Mouse (Mus musculus) left cerebral cortex, adult 11 months (tissue): ENCODE data around the gene Pga5.

Experiments
- DNase-seq: peaks from one replicate; pipeline ENCODE4 v3.0.0; 2022; ENCODE audit warnings: low spot score

Gene Pga5

GRCm38 (mm10) chr19:10677915-10678771, at the start of gene Pga5:
Gene Pga5 (minus strand): TSS chr19:10678071.
- DNase-seq, result peak; percentile 74

DNA sequence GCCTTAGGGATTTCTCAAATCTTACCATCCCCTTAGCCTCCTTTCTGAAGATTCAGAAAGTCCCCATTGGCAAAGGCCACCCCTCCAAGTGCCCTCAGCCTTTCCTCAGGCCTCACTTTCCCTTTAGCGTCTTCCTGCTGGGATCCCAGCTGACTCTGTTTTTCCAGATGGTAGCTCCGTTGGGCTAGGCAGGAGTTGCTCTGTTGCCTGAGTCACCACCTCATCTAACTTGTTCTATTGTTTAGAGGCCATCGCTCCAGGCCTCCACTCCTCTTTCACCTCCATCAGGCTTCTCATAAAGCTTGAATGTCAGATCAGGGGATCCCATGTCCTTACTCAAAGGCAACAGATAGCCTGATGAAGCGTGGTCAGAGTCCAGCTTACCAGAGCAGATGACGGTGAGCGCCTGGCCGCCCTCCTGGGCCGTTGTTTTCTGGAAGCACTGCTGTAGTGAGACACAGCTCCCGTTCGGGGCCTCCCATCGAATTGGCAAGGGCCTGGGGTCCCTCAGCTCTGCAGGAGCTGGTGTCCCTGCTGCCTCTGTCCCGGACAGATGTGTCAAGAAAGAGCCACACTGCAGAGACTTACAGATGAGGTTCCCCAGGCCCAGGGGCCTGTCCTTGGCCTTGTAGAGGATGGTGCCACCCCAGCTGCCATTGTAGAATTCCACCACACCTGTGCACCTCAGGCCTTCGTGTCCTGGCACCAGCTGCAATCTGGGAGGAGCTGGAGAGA, 46.9 kb upstream of the Pga5 start:
- no peak for DNase-seq

DNA sequence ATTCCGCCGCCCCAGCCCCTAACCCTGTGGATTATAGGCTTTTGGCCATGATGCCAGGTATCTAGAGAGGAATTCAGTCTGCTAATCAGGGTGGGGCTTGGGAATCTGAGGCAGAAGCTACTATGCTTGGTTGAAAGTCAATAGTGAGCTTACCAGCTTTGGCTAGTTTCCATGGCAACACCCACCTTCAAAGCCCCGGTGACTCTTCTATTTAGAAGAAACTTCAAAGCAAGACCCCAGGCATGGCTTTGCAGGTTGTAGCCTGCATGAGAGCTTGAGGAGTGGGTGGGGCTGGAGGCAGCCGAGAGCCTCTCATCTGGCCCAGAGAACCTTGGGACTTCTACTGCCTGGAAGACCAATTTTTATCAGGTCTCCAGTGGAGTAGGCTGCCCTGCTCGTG, 45.8 kb upstream of the Pga5 start:
- no peak for DNase-seq

DNA sequence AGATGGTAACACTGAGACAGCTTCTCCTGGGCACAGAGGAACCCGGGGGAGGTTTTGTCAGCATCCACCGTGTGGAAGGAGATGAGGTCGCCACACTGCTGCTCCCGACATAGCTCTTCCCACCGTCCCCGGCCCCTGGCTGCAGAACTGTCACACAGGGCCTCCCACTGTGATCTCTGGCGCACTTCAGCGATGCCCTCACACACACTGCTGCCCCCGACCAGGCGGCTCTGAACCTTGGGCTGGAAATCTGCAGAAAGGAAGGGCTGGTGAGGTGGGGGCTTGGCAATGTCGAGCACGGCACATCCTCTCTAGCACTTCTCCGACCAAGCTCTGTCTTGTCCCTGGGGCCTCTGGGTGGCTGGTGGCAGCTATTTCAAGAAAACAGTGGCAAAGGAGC, 45.2 kb upstream of the Pga5 start:
- DNase-seq, result no peak

GRCm38 (mm10) chr19:10721064-10721463, 43.2 kb upstream of the Pga5 start:
- DNase-seq, result no peak

GRCm38 (mm10) chr19:10720524-10720923, 42.7 kb upstream of the Pga5 start:
- no peak for DNase-seq

GRCm38 (mm10) chr19:10719751-10720150, 41.9 kb upstream of the Pga5 start:
- DNase-seq, result no peak

- no peak for DNase-seq
Observed at GRCm38 (mm10) chr19:10718251-10718775, 40.4 kb upstream of the Pga5 start.

- DNase-seq, result no peak
Observed at GRCm38 (mm10) chr19:10715476-10715875, 37.6 kb upstream of the Pga5 start.

GRCm38 (mm10) chr19:10714682-10715475, 37.0 kb upstream of the Pga5 start:
- DNase-seq, result no peak

GRCm38 (mm10) chr19:10714168-10714567, 36.3 kb upstream of the Pga5 start:
- no peak for DNase-seq

DNA sequence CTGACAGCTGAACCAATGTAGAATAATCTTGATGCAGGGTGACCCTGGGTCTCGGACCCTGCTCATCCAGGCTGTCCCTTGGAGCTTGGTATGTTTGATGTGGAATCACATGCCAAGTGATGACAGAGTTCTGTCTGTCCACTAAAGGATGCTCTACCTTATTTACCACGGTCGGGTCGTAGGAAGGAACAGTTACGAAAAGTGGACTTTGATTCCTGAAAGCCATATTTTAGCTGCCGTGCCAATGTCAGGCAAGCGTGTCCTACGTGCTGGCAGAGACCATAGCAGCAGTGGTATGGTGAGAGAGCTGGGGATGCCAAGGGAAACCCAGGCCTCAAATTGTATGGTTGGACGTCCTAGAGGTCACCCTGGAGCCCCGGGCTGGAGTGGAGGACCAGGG, 35.7 kb upstream of the Pga5 start:
- no peak for DNase-seq

- DNase-seq, result no peak
Observed at GRCm38 (mm10) chr19:10712646-10713045, 34.8 kb upstream of the Pga5 start.

GRCm38 (mm10) chr19:10712194-10712593, 34.3 kb upstream of the Pga5 start:
- DNase-seq, result no peak

- no peak for DNase-seq
Observed at GRCm38 (mm10) chr19:10710751-10711150, 32.9 kb upstream of the Pga5 start.

DNA sequence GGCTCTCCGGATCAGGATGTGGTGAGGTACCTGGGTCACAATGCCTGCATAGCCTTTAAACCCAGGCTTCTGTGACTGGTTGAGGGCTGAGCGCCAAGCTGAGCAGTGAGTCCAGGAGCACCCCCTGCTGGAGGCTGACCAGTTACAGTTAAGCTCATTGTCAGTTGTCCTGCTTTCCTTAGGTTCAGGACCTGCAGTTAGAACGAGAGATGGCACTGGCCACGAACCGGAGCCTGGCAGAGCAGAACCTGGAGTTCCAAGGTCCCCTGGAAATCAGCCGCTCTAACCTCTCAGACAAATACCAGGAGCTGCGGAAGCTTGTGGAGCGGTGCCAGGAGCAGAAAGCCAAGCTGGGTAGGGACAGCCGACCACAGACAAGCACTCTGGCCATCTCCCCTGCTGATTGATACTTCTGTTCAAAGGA, 32.2 kb upstream of the Pga5 start:
- peak; percentile 67 for DNase-seq

GRCm38 (mm10) chr19:10709360-10710087, 31.7 kb upstream of the Pga5 start:
- DNase-seq, result peak; percentile 94

GRCm38 (mm10) chr19:10708900-10709299, 31.0 kb upstream of the Pga5 start:
- DNase-seq, result no peak

DNA sequence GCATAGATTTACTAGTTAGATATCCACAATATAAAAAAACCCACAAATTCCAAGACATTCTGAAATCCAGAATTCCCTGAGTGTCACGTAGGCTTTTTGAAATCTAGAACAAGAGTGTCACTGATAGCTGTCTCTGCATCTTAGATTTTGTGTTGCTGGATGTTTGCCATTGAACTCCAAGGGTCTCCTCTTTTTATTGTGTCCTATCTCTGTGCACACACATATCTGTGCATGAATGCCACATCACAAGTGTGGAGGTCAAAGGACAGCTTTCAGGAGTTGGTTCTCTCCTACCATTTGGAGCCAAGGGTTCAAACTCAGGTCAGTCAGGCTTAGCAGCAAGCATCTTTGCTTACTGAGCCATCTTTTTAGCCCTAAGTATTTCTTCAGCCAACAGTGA, 30.0 kb upstream of the Pga5 start:
- no peak for DNase-seq

- DNase-seq, result no peak
Observed at GRCm38 (mm10) chr19:10707087-10707875, 29.4 kb upstream of the Pga5 start.

DNA sequence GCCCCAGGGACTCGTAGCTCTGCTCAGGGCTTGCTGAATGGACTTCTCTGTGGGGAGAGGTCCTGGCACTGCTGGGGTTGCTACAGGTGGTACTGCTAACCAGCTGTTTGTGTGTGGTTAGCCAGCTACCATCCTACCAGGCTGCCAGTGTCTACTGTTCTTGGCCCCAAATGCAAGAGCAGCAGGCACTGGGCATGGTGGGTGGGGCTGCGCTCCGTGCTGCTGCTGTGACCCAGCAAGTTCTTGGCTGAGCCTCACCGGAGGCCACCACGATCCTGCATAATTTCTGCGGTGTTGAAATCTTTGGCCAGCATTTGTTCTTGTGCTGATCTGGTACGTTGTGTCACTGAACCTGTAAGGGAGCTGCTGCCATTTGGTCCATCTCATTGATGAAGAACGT, 25.6 kb upstream of the Pga5 start:
- no peak for DNase-seq
